Mouse (Mus musculus) CH12F3 (cell line): ENCODE results near the gene Lyl1.

Experiments used
- in situ Hi-C: fragments of 300-500 bp; cut with MboI; formaldehyde crosslinking; loops from 2 replicates; pipeline ENCODE4 v1.14.3; 2020; ENCODE audit warnings: low sequenced_read_pairs

Gene Lyl1

DNA sequence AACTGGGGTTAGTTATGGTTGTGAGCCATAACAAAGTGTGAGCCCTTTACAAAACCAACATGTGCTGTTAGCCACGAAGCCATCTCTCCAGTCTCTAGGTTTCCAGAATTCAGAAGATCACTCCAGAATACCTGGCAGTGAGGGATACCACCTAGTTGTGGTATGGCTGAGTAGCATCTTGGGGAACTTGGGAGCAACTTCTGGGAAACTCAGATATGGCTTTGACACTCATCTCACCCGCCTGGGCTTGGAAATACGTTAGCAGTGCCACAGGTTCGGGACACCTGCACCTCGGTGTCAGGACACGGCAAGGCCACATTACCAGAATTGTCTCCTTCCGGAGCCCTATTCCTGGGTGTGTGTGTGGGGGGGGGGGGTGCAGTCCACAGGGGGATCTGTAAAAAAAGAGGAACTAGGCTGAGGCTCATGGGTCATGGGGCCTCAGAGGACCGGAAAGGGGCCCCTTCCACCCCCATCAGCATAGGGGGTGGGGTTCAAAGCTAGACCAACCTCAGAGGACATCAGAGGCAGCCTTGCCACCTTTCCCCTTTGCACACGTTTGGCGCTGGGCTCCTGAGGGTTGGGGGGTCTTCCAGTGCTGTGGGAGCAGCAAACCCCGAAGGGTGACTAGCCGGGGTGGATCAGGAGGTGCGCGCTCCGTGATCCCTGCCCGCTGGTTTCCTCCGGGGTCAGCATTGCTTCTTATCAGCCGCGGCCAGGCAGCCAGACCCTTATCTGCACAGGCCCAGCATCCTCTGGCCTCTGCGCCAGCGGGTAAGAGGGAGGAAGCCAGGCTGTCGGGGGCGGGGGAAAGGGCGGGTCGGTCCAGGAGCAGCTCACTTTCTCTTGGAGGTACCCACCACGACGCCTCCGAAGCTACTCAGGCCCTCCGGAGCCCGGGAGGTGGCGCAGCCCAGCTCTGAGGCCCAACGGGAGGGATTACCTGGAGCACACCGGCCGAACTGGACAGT, at the start of gene Lyl1:
Gene Lyl1, plus strand, starts transcription at position 517 of the 971 bp plus-strand sequence.
- in situ Hi-C loops = no loop called here

DNA sequence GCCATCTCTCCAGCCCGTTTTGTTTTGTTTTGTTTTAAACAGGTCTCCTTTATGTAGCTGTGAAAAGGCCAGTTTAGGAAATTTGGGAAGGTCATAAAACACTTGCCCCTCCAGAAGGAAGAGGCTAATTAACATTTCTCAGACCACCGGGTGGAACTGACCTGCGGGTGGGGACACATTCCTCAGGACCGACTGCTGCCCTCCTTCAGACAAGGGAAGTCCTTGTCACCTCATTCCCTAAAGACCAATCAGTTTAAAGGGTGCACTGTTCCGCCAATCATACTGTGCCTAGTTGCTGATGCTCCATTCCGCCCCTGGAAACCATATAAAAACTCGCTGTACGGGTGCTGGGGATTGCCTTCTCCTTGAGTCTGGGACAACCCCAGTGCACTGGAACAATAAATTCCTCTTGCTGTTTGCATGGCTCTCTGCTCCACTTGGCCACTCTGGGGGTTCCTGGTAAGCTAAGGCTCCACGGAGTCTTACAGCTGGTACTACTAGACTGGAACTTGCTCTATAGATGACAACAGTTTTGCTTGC, 48.1 kb upstream of the Lyl1 start:
- in situ Hi-C loops = no loop called here

GRCm38 (mm10) chr8:84654597-84654996, 46.7 kb upstream of the Lyl1 start:
- in situ Hi-C loops = no loop called here

DNA sequence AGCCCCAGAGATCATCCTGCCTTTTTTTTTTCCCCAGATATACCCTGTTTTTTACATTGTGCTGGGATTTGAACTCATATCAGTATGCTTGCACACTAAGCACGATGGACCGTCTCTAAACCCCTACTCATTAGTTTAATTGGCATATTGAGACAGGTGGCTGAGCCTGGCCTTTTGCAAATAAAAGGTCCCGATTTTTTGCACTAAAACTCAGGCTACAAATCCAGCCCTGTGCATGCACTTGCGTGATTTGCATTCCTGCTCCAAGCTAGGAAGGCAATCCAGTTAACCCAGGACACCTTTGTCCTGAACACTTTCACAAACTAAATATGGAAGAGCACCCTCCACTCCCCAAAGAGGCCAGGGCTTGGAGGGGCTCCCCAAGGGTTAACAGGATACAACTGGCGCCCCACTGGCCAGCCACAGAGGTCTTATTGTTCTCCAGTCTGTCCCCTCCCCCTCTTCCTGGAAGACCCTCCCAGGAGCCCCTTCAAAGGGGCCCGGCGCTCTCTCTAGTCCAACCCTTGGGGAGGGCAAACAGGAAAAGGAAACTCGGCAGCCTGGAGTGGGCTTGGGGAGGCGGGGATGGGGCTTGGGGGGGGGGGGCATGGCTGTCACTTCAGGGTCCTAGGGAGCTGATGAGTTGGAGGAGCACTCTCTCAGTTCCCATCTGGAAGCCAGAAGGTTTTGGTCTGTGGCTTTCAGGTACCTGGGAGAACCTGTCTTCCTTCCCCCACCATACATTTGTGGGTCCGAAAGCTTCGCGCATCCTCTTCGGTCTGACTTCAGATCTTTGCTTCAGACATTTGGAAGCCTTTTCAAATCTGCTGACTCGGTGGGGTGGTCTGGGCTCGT, 45.7 kb upstream of the Lyl1 start:
- in situ Hi-C loops = no loop called here

GRCm38 (mm10) chr8:84656191-84656525, 45.1 kb upstream of the Lyl1 start:
- in situ Hi-C loops = no loop called here

DNA sequence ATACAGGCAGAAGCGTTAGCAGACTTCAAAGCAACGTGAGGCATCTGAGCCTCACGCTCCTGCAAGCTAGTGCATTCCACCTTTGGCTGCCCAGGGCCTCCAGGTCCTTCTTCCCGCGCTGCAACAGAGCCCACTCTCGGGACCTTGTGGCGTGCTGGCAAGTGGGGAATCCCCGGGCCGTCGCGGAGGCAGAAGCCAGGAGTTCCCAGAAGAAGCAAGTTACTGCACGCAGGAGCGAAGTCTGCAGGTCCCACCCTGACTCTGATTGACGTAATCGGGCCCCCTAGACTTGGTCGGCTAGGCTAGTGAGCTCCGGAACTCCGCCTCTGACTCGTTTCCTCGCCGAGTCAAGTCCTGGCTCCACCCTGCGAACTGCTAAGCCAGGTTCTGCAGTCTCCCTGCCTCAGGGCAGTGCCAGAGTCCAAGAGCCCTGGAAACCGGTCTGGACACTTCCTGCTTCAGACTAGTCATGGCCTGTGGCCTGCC, 44.6 kb upstream of the Lyl1 start:
- in situ Hi-C loops = no loop called here

DNA sequence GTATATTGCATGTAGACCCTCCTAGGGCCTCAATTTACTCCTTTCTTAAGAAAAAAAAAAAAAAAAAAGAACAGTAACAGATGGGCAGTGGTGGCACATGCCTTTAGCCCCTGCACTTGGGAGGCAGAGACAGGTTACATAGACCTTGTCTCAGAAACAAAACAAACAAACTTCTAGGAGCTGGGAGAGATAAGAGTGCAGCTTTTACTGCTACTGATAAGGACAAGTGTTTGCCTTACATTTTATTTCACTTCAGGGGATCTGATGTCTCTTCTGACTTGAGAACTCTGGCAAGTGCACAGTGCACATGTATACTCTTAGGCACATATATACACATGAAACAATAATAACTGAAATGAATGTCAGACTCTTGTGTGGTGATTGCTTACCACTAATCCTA, 44.1 kb upstream of the Lyl1 start:
- in situ Hi-C loops = no loop called here

DNA sequence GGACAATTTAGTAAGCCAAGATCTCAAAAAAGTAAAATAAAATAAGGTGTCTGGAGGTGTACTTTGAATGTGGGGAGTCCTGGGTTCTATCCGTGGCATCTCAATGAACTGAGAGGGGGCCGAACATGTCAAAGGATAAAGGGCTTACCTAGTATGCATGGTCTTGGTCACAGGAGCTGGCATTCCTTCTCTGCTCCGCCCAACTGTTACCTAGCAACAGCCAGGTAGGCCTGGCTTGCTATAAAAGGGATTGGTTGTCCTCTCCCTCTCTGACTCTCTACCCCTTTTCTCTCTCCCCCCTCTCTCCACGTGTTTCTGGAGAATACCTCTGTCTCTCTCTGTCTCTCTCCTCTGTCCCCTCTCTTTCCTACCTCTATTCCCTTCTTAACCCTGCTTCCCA, 43.6 kb upstream of the Lyl1 start:
- in situ Hi-C loops = no loop called here

- in situ Hi-C loops = no loop called here
Measured at GRCm38 (mm10) chr8:84658951-84659350, 42.3 kb upstream of the Lyl1 start.

DNA sequence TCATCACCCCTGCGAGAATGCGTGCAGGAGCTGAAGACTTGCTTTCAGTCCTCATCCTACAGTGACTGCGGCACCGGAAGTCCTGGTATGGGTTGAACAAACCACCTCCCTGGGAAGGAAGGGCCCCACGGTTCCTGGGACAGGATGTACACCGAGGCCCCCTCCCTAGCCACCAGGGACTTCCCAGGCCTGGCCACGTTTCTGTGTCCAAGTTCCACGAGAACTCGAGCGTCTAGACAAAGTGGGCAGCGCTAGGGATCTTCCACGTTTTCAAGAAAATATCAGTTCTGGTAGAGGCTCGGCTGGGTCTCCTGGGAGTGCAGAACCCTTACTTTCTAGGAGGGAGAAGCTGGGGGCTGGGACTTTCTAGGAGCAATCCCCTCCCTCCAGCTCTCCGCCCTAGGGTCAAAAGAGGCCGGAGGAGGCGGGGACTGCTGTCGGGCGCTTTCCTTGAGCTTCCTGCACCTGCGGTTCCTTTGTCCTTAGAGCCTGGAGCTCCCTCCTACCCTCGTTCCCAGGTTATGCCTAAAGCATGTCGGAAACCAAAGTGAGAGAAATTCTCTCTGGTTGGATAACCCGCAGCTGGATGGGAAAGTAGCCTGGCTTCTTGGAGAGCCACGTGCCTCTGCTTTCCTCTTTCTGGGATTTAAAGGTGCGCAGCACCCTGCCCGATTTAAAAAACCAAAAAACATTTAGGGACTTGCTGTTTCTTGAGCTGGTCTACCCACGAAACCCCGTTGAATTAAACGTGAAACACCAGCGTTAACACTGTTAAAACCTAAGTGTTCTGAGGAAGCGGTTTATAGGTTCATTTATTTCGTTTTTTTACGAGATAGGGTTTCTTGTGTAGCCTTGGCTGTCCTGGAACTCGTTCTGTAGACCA, 41.1 kb upstream of the Lyl1 start:
- in situ Hi-C loops = no loop called here

DNA sequence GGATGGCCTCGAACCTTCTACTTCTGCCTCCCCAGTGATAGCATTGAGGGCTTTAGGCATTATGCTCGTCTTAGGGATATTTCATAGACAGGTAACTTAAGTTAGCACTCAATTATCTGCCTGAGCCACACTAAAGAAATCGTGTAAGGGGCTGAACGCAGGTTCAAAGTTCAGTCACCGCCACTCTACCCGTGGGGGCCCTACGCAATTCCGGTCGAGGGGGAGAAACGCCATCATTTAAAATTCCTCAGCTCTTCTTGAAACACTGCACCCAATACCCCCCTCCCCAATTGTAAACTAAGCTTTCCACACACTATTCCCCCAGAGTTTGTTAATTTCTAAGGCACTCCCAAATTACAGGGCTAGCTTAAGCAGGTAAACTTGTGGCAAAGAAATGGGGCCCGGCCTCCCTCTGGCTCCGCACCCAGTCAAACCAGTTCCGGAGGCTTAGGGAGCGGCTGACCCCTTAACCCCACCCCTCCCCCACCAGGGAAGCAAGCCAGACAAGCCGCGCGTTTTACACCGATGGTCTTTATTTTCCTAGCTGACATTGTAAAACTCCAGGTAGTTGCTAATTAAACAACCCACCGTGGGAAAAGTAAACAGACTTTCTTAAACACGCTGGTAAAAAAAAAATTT, 40.3 kb upstream of the Lyl1 start:
- in situ Hi-C loops = no loop called here

DNA sequence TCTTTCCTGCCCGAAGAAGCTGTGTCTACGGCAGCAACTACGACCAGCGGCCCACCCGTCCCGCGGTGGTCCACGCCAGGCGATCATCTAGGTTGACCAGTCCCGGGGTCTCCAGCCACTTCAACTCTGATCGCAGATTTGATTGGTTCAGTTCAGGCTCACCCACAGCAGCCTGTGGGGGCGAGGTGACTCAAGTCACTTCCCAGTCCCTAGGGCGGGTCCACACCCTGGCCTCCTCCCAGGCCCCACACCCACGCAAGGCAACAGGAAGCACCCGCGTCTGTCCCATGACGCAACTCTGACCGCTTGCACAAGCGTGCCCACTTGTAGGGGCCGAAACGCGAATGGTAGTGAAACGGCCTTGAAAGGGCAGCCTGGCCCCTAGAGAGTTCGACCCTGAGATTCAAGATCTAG, 39.8 kb upstream of the Lyl1 start:
- in situ Hi-C loops = no loop called here

GRCm38 (mm10) chr8:84661961-84662571, 39.2 kb upstream of the Lyl1 start:
- in situ Hi-C loops = no loop called here

GRCm38 (mm10) chr8:84662581-84663065, 38.6 kb upstream of the Lyl1 start, which contains the start of gene Ier2:
Gene Ier2, minus strand, starts transcription at chr8:84662852.
- in situ Hi-C loops = no loop called here

DNA sequence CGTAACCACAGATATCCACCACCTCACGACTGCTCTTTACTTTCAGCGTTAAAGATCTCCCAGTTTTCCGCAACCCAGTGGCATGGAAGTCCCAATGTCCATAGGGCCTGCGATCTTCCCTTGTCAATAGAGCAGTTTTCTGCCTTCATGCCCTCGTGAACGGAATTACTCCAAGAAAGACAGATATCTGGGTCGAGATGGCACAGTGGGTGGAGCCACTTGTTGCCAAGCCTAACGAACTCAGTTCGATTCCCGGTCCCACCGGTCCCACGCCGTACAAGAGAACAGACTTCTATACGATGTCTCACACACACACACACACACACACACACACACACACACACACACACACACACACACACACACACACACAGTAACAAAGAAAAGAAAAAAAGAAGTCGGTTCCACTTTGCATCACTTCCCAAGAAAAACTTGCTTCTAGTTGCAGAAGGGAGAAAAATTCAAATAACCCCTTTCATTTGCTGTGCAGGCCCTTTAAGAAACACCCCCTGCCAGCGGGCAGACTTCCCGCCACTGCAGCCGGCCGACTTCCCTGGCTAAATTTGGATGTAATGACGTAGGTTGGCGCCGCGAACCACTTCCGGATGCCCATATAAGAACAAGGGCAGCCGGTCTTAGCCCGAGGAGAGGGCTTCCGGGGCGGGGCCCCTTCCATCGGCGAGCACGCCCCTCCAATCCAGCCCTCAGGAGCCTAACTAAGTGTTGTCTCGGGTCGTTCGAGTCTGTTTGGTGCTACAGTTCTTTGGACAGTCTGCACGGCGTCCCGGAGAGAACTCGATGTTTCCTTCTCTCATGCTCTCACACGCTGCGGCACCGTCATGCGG, 37.6 kb upstream of the Lyl1 start:
- in situ Hi-C loops = no loop called here

- in situ Hi-C loops = no loop called here
Measured at GRCm38 (mm10) chr8:84664566-84665384, 36.5 kb upstream of the Lyl1 start.

- in situ Hi-C loops = no loop called here
Measured at GRCm38 (mm10) chr8:84665385-84665893, 35.8 kb upstream of the Lyl1 start.
